Mouse (Mus musculus) lung, embryonic 15.5 days (tissue): ENCODE results near the gene Rpl22. TPM values are rescaled to one million over a fixed set of nuclear protein-coding genes. Genes with fewer than 3 reads are reported as not detected.

Source experiments
- ATAC-seq: fragments of 200-750 bp; cut with Nextera tagmentation; 2 replicates; pipeline ENCODE4 v1.8.0; 2017; ENCODE audit warnings: moderate number of reproducible peaks, borderline replicate concordance; ENCODE audit not compliant: low FRiP score, low TSS enrichment; ENCODE audit errors: extremely low read depth
- H3K27ac ChIP-seq: fragments of 300-500 bp; sonication (generic); 2 replicates; pipeline ENCODE4 v1.5.1; 2015; ENCODE audit warnings: moderate library complexity, mild to moderate bottlenecking, inconsistent platforms
- H3K27me3 ChIP-seq: fragments of 300-500 bp; sonication (generic); 2 replicates; pipeline ENCODE4 v1.6.1; 2015; ENCODE audit warnings: inconsistent platforms
- H3K36me3 ChIP-seq: fragments of 300-500 bp; sonication (generic); 2 replicates; pipeline ENCODE4 v1.6.1; 2015; ENCODE audit warnings: inconsistent platforms
- H3K4me1 ChIP-seq: fragments of 300-500 bp; sonication (generic); 2 replicates; pipeline ENCODE4 v1.6.1; 2015; ENCODE audit warnings: inconsistent platforms
- H3K4me2 ChIP-seq: fragments of 300-500 bp; sonication (generic); 2 replicates; pipeline ENCODE4 v1.6.1; 2015; ENCODE audit warnings: inconsistent platforms, mild to moderate bottlenecking, moderate library complexity
- H3K4me3 ChIP-seq: fragments of 300-500 bp; sonication (generic); 2 replicates; pipeline ENCODE4 v1.5.1; 2015; ENCODE audit warnings: mild to moderate bottlenecking, inconsistent platforms
- H3K9ac ChIP-seq: fragments of 300-500 bp; sonication (generic); 2 replicates; pipeline ENCODE4 v1.6.1; 2015; ENCODE audit warnings: inconsistent platforms
- H3K9me3 ChIP-seq: fragments of 300-500 bp; sonication (generic); 2 replicates; pipeline ENCODE4 v1.6.1; 2016; ENCODE audit warnings: inconsistent platforms
- WGBS: fragments of 180-500 bp; shearing (Covaris S2); methylation state at CpG from one replicate; pipeline ENCODE4 v1.1.7; 2015; 5-methylcytosine and 5-hydroxymethylcytosine counted together
- polyA plus RNA-seq: library from polyadenylated mRNA; unstranded; fragments of >200 nt; fragmentation: Nextera tagmentation; extraction: Ambion mirVana; gene quantifications from 2 replicates; pipeline ENCODE4 v1.2.1, GENCODE M21; 2015

Gene Rpl22
- polyA plus RNA-seq, 1 experiment from 2014 or later, result 354 TPM

- no peak for ATAC-seq
- Histone ChIP-seq H3K4me1 (peaks cover 8% of the 10 kb centered on the region), H3K4me2 (peak within 1 kb of the TSS; percentile 45), H3K27ac (no peak within 1 kb of the TSS), H3K36me3 (no peaks in the 10 kb centered on the region), H3K27me3 (peaks cover 49% of the 10 kb centered on the region), H3K9me3 (no peaks in the 10 kb centered on the region), H3K4me3 (peak within 1 kb of the TSS; percentile 12; the same call in 1 of the 2 replicates), H3K9ac (peak within 1 kb of the TSS; percentile 18; the same call in 1 of the 2 replicates)
- 3% methylated on average over 26 of the region's 26 CpGs for WGBS
Measured at GRCm38 (mm10) chr4:152318517-152319234, 6.9 kb upstream of the Rpl22 start, which contains the start of gene Rnf207. TSS of gene Rnf207 (minus strand) at chr4:152318993.

- H3K27ac ChIP-seq, result no peak overlapping the region
- H3K9ac ChIP-seq, result no peak overlapping the region
- H3K4me1 ChIP-seq, result peaks cover 3% of the 10 kb centered on the region; the same call in 1 of the 2 replicates
- H3K4me2 ChIP-seq, result no peak overlapping the region
- no peak for ATAC-seq
- H3K36me3 ChIP-seq, result no peaks in the 10 kb centered on the region
- H3K9me3 ChIP-seq, result no peaks in the 10 kb centered on the region
- H3K4me3 ChIP-seq, result no peak overlapping the region
- 41% methylated on average over 5 of the region's 5 CpGs for WGBS
- H3K27me3 ChIP-seq, result peaks cover 22% of the 10 kb centered on the region
Measured at GRCm38 (mm10) chr4:152321464-152321863, 4.1 kb upstream of the Rpl22 start.

- H3K9ac ChIP-seq, result peak overlapping the region; percentile 32; the same call in 1 of the 2 replicates
- no peak overlapping the region; the same call in 1 of the 2 replicates for H3K27ac ChIP-seq
Measured at GRCm38 (mm10) chr4:152324641-152325562, 640 bp upstream of the Rpl22 start.

DNA sequence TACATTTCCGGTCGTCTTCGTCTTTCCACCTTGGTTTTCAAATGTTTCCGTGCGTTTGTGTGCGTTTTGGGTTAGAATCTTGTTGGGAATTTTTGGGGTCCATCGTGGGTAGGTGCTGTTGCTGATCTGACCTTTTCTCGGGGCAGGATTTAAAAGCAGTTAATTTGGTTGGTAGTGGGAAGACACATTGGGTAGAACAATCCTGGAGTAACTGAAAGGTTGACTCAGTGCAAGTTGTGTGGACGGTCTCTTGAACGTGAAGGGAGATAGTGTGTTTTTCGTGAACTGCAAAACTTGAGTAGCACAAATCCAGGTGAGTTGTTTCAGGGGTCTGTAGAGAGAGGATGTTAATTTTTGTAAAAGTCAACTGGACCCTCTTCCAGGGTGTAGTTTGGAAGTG, 1.0 kb downstream of the Rpl22 start:
- Histone ChIP-seq H3K27me3 (no peaks in the 10 kb centered on the region), H3K9me3 (no peaks in the 10 kb centered on the region), H3K4me3 (peak overlapping the region; percentile 90), H3K4me2 (peak overlapping the region; percentile 70), H3K4me1 (peaks cover 11% of the 10 kb centered on the region), H3K27ac (no peak overlapping the region), H3K9ac (peak overlapping the region; percentile 92), H3K36me3 (peaks cover 35% of the 10 kb centered on the region)
- WGBS, result 1% methylated on average over 11 of the region's 11 CpGs
- no peak for ATAC-seq

More at GRCm38 (mm10) chr4:152324641-152325562, 640 bp upstream of the Rpl22 start:
- no peaks in the 10 kb centered on the region for H3K9me3 ChIP-seq
- ATAC-seq, result peak; percentile 11; the same call in 1 of the 2 replicates
- WGBS, result 50% methylated on average over 16 of the region's 16 CpGs
- peaks cover 18% of the 10 kb centered on the region for H3K36me3 ChIP-seq
- H3K4me3 ChIP-seq, result peak overlapping the region; percentile 90
- H3K27me3 ChIP-seq, result no peaks in the 10 kb centered on the region; the same call in 1 of the 2 replicates
- peak overlapping the region; percentile 70 for H3K4me2 ChIP-seq
- peaks cover 11% of the 10 kb centered on the region for H3K4me1 ChIP-seq

GRCm38 (mm10) chr4:152328691-152329090, 3.1 kb downstream of the Rpl22 start:
- no peak for ATAC-seq
- no peaks in the 10 kb centered on the region for H3K9me3 ChIP-seq
- peaks cover 56% of the 10 kb centered on the region for H3K36me3 ChIP-seq
- 75% methylated on average over 6 of the region's 6 CpGs for WGBS
- no peak overlapping the region for H3K27ac ChIP-seq
- H3K4me2 ChIP-seq, result no peak overlapping the region
- peaks cover 11% of the 10 kb centered on the region for H3K4me1 ChIP-seq
- no peak overlapping the region for H3K9ac ChIP-seq
- no peak overlapping the region for H3K4me3 ChIP-seq
- no peaks in the 10 kb centered on the region for H3K27me3 ChIP-seq

GRCm38 (mm10) chr4:152332952-152333351, 7.4 kb downstream of the Rpl22 start:
- Histone ChIP-seq H3K9me3 (no peaks in the 10 kb centered on the region), H3K27me3 (peaks cover 22% of the 10 kb centered on the region), H3K27ac (no peak overlapping the region), H3K4me1 (no peaks in the 10 kb centered on the region), H3K4me3 (no peak overlapping the region), H3K4me2 (no peak overlapping the region), H3K9ac (no peak overlapping the region), H3K36me3 (peaks cover 73% of the 10 kb centered on the region)
- WGBS, result 18% methylated on average over 2 of the region's 2 CpGs
- ATAC-seq, result peak; percentile 51; the same call in 1 of the 2 replicates

DNA sequence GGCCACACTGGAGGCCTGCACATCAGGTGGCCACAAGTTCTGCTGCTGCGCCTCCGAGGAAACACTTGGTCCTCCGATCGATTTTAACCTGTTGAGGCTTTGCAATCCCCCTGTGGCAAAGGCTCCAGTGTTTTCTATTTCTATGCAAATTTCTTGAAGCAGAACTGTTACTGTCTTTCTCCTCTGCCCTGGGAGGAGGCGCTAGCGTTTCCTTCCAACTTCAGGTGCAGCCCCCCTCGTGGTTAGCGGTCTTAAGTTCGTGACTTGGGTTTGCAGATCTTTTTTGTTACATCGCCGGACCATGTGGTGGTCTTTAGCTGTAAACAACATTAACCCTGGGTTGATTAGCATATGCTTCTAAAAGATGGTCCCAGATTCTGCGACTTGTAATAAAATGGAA, 8.0 kb downstream of the Rpl22 start:
- Histone ChIP-seq H3K9ac (no peak overlapping the region), H3K4me2 (no peak overlapping the region), H3K4me1 (peaks cover 2% of the 10 kb centered on the region), H3K36me3 (peaks cover 69% of the 10 kb centered on the region), H3K9me3 (no peaks in the 10 kb centered on the region), H3K27me3 (peaks cover 28% of the 10 kb centered on the region), H3K27ac (no peak overlapping the region), H3K4me3 (no peak overlapping the region)
- WGBS, result 93% methylated on average over 12 of the region's 12 CpGs
- ATAC-seq, result no peak

DNA sequence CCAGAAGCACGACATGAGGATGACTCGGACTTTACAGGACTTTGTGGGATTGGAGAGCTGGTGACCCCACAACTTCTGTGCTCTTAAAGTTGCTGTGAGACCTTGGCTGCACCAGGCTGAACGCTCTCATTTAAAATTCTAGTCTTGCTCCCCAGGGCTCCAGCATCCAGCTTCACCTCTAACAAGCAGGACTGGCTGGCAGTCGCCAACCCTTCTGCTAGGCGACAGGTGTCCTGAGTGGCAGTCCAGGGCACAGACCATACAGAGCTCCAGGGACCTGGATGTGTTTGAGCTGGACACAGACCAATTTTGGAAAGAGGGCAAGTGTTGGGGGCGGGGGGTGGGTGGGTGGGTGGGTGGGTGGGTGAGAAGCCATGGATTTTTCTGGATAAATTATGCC, 12.2 kb downstream of the Rpl22 start:
- no peaks in the 10 kb centered on the region for H3K9me3 ChIP-seq
- H3K4me1 ChIP-seq, result peaks cover 10% of the 10 kb centered on the region
- WGBS, result 22% methylated on average over 6 of the region's 6 CpGs
- no peak overlapping the region for H3K9ac ChIP-seq
- H3K4me3 ChIP-seq, result no peak overlapping the region
- H3K36me3 ChIP-seq, result peaks cover 27% of the 10 kb centered on the region
- H3K27ac ChIP-seq, result no peak overlapping the region
- H3K27me3 ChIP-seq, result peaks cover 67% of the 10 kb centered on the region
- no peak for ATAC-seq
- H3K4me2 ChIP-seq, result no peak overlapping the region

- peak within 1 kb of the TSS; percentile 95 for H3K4me2 ChIP-seq
- peaks cover 10% of the 10 kb centered on the region for H3K4me1 ChIP-seq
- H3K36me3 ChIP-seq, result peaks cover 19% of the 10 kb centered on the region
- H3K4me3 ChIP-seq, result peak within 1 kb of the TSS; percentile 47
- ATAC-seq, result no peak
- 1% methylated on average over 71 of the region's 120 CpGs for WGBS
- peak within 1 kb of the TSS; percentile 14 for H3K9ac ChIP-seq
- H3K27me3 ChIP-seq, result peaks cover 73% of the 10 kb centered on the region
- no peaks in the 10 kb centered on the region for H3K9me3 ChIP-seq
- no peak within 1 kb of the TSS for H3K27ac ChIP-seq
Measured at GRCm38 (mm10) chr4:152338419-152339292, 13.1 kb downstream of the Rpl22 start, which contains the start of gene Chd5. TSS of gene Chd5 (plus strand) at chr4:152338651.

- peak overlapping the region; percentile 47 for H3K4me3 ChIP-seq
- H3K4me2 ChIP-seq, result peak overlapping the region; percentile 95
- no peaks in the 10 kb centered on the region for H3K9me3 ChIP-seq
- peaks cover 10% of the 10 kb centered on the region for H3K4me1 ChIP-seq
- peaks cover 74% of the 10 kb centered on the region for H3K27me3 ChIP-seq
- H3K27ac ChIP-seq, result no peak overlapping the region
- H3K9ac ChIP-seq, result no peak overlapping the region; the same call in 1 of the 2 replicates
- ATAC-seq, result no peak
- H3K36me3 ChIP-seq, result peaks cover 13% of the 10 kb centered on the region
- 3% methylated on average over 25 of the region's 26 CpGs for WGBS
Measured at GRCm38 (mm10) chr4:152339293-152339790, 13.8 kb downstream of the Rpl22 start.
